Mouse (Mus musculus) embryonic fibroblast, embryonic 13.5 days (primary cell): ENCODE measurements around the gene Cog5. TPM values are rescaled to one million over a fixed set of nuclear protein-coding genes. Genes with fewer than 3 reads are reported as not detected.

Experiments used
- H3K27ac ChIP-seq: 2 replicates; pipeline ENCODE4 v1.5.1; 2012; ENCODE audit warnings: low read length, control low read depth, inconsistent platforms; ENCODE audit not compliant: insufficient read depth
- H3K4me1 ChIP-seq: 2 replicates; pipeline ENCODE4 v1.6.1; 2011; ENCODE audit warnings: low read length; ENCODE audit not compliant: control insufficient read depth, insufficient read depth
- H3K4me3 ChIP-seq: 2 replicates; pipeline ENCODE4 v1.5.1; 2011; ENCODE audit warnings: mild to moderate bottlenecking, control low read depth, low read length; ENCODE audit not compliant: insufficient read depth
- CTCF ChIP-seq: IDR thresholded peaks from 2 replicates; pipeline ENCODE4 v1.5.1; 2011; ENCODE audit warnings: mild to moderate bottlenecking, control low read depth, low read length, moderate library complexity, borderline replicate concordance; ENCODE audit not compliant: insufficient read depth
- POLR2A ChIP-seq: IDR thresholded peaks from 2 replicates; pipeline ENCODE4 v1.6.1; 2011; ENCODE audit warnings: low read depth, mild to moderate bottlenecking, control low read depth, low read length, moderate library complexity
- polyA plus RNA-seq: library from polyadenylated mRNA; stranded (reverse); fragments of >200 nt; gene quantifications from 2 replicates; pipeline ENCODE4 v1.2.4, GENCODE M21; 2011; ENCODE audit warnings: low read depth; ENCODE audit not compliant: missing spikeins, insufficient read length

Cog5 gene
- polyA plus RNA-seq, 1 experiment, result 48.3 TPM

- Histone ChIP-seq H3K4me3 (no peak overlapping the region), H3K4me1 (0 out of 2 replicates have a peak, but pooled peaks cover 6% of the 10 kb centered on the region), H3K27ac (no peak overlapping the region)
- TF ChIP-seq POLR2A (no peak), CTCF (no peak)
These were observed 284.4 kb downstream of the Cog5 start for GRCm38 (mm10) chr12:31939026-31939425.

GRCm38 (mm10) chr12:31943020-31943654 lies 288.5 kb downstream of the Cog5 start:
- no peak overlapping the region for H3K4me3 ChIP-seq
- no peak for TF ChIP-seq CTCF
- no peak for TF ChIP-seq POLR2A
- H3K27ac ChIP-seq, result no peak overlapping the region
- no peaks in the 10 kb centered on the region for H3K4me1 ChIP-seq

- Histone ChIP-seq H3K4me1 (no peaks in the 10 kb centered on the region), H3K4me3 (no peak overlapping the region), H3K27ac (no peak overlapping the region)
- TF ChIP-seq POLR2A (no peak), CTCF (no peak)
These were observed 289.7 kb downstream of the Cog5 start for GRCm38 (mm10) chr12:31944405-31944804.

- Histone ChIP-seq H3K27ac (no peak overlapping the region), H3K4me1 (no peaks in the 10 kb centered on the region), H3K4me3 (no peak overlapping the region)
- TF ChIP-seq POLR2A (no peak), CTCF (no peak)
These were observed 292.8 kb downstream of the Cog5 start for GRCm38 (mm10) chr12:31947476-31947875.

GRCm38 (mm10) chr12:31948101-31949000 lies 293.7 kb downstream of the Cog5 start:
- Histone ChIP-seq H3K4me3 (peak overlapping the region; percentile 90), H3K4me1 (no peaks in the 10 kb centered on the region), H3K27ac (peak overlapping the region; percentile 75)
- TF ChIP-seq POLR2A (no peak), CTCF (no peak)

- Histone ChIP-seq H3K4me1 (no peaks in the 10 kb centered on the region), H3K4me3 (peak overlapping the region; percentile 90), H3K27ac (peak overlapping the region; percentile 83)
- TF ChIP-seq CTCF (no peak), POLR2A (peak; percentile 57)
These were observed 294.6 kb downstream of the Cog5 start for GRCm38 (mm10) chr12:31949193-31949741.

- no peak for TF ChIP-seq CTCF
- peak; percentile 70 for TF ChIP-seq POLR2A
- H3K4me1 ChIP-seq, result no peaks in the 10 kb centered on the region
- H3K4me3 ChIP-seq, result peak within 1 kb of the TSS; percentile 90
- H3K27ac ChIP-seq, result peak within 1 kb of the TSS; percentile 83
These were observed 295.3 kb downstream of the Cog5 start, which contains the start of gene Hbp1 for GRCm38 (mm10) chr12:31949759-31950658. Gene Hbp1, minus strand, starts transcription at chr12:31950535.

GRCm38 (mm10) chr12:31950659-31951031 lies 296.0 kb downstream of the Cog5 start:
- TF ChIP-seq CTCF (no peak), POLR2A (no peak)
- peak overlapping the region; percentile 10 for H3K27ac ChIP-seq
- peak overlapping the region; percentile 37 for H3K4me3 ChIP-seq
- H3K4me1 ChIP-seq, result no peaks in the 10 kb centered on the region

GRCm38 (mm10) chr12:31955843-31956242 lies 301.2 kb downstream of the Cog5 start:
- H3K4me1 ChIP-seq, result no peaks in the 10 kb centered on the region
- TF ChIP-seq POLR2A (no peak), CTCF (no peak)
- H3K4me3 ChIP-seq, result no peak overlapping the region
- no peak overlapping the region for H3K27ac ChIP-seq
